Mouse (Mus musculus) spleen, adult 2 months (tissue): ENCODE results near the gene Oxsr1.

ENCODE experiments used
- CTCF ChIP-seq: fragments of 200-500 bp; IDR thresholded peaks from 2 replicates; pipeline ENCODE4 v1.5.1; 2011; ENCODE audit warnings: mild to moderate bottlenecking, inconsistent platforms; ENCODE audit not compliant: insufficient read depth, insufficient read length, insufficient replicate concordance; ENCODE audit errors: extremely low read depth
- POLR2A ChIP-seq: fragments of 200-500 bp; IDR thresholded peaks from 2 replicates; pipeline ENCODE4 v1.6.1; 2011; ENCODE audit warnings: low read depth, low read length, inconsistent platforms

- TF ChIP-seq CTCF, result no peak
- no peak for TF ChIP-seq POLR2A
These were observed 15.6 kb upstream of the Oxsr1 start for GRCm38 (mm10) chr9:119337842-119338241.
